ENCODE assay signal across 9 mouse cellular contexts in genomic region chr6:72244569-72245285, GRCm38 (mm10). TPM values are rescaled to one million over a fixed set of nuclear protein-coding genes. Genes with fewer than 3 reads are reported as not detected.
A peak's percentile ranks its signal among the peaks of the same experiment; 100 is the strongest.
DNase-seq lines count a peak whose midpoint lies in the region; ATAC-seq and TF ChIP-seq lines count a peak whose summit lies in the region.
"Had no signal": no experiment of that assay in that cellular context is flagged by ENCODE, and none has a peak within 500 bp of the region (broad histone marks: within the 10 kb centered on the region; RNA-seq: fewer than 3 reads in every experiment).

No protein-coding gene starts in this region.

- H3K4me1 ChIP-seq in testis, adult 2 months (ENCODE audit: control insufficient read depth, insufficient read depth, low read length): peaks cover 17% of the 10 kb centered on the region
- H3K4me1 ChIP-seq in heart, adult 2 months (ENCODE audit: control insufficient read depth, insufficient read depth, low read length): peaks cover 17% of the 10 kb centered on the region
- H3K4me1 ChIP-seq in kidney, embryonic 16.5 days (ENCODE audit: insufficient read depth, low read length): peaks cover 37% of the 10 kb centered on the region
- H3K4me1 ChIP-seq in midbrain, embryonic 14.5 days (ENCODE audit: control insufficient read depth, insufficient read depth, low read length): no peaks in the 10 kb centered on the region

- TF ChIP-seq POLR2A in testis, adult 2 months (IDR thresholded peaks at IDR 0.05; ENCODE audit: control insufficient read depth, low read depth, low read length): no peak
- TF ChIP-seq POLR2A in heart, adult 2 months (IDR thresholded peaks at IDR 0.05; ENCODE audit: insufficient read depth, low read depth, low read length): no peak

- no peaks in the 10 kb centered on the region for H3K27me3 ChIP-seq in testis, adult 2 months (ENCODE audit: control insufficient read depth, insufficient read depth, low read length)
- H3K27me3 ChIP-seq in heart, adult 2 months (ENCODE audit: control insufficient read depth, insufficient read depth, low read length): no peaks in the 10 kb centered on the region
- H3K27me3 ChIP-seq in kidney, embryonic 16.5 days (ENCODE audit: insufficient read depth, low read length): no peaks in the 10 kb centered on the region
- H3K27me3 ChIP-seq in midbrain, embryonic 14.5 days (ENCODE audit: control insufficient read depth, insufficient read depth, low read length): no peaks in the 10 kb centered on the region

- ATAC-seq in kidney, embryonic 16.5 days (ENCODE audit: low FRiP score, low TSS enrichment): no peak
- ATAC-seq in midbrain, embryonic 14.5 days (ENCODE audit: low FRiP score, low TSS enrichment): 0 out of 2 replicates have a peak, but pooled peaks have one; percentile 19
- no peak for ATAC-seq in monocyte, adult 5-6 weeks (replicated peaks; ENCODE audit: insufficient number of reproducible peaks, low FRiP score, low TSS enrichment, poor library complexity, severe bottlenecking)

- no peak for DNase-seq in testis, postnatal 14 days (ENCODE audit: low spot score)
- DNase-seq in heart, adult 2 months: peak; percentile 56 to 59
- DNase-seq in midbrain, embryonic 14.5 days: no peak
- DNase-seq in right cerebral cortex, postnatal 4 days: no peak
- no peak for DNase-seq in cerebellum, adult 9-10 months

- H3K27ac ChIP-seq in testis, adult 2 months (ENCODE audit: control insufficient read depth, insufficient read depth, low read depth, low read length): peak overlapping the region; percentile 69
- peak overlapping the region; percentile 81 for H3K27ac ChIP-seq in heart, adult 2 months
- peak overlapping the region; percentile 73 for H3K27ac ChIP-seq in kidney, embryonic 16.5 days (ENCODE audit: low read length)
- H3K27ac ChIP-seq in midbrain, embryonic 14.5 days (replicated peaks; ENCODE audit: low read depth, low read length): peak overlapping the region; percentile 72

- H3K9me3 ChIP-seq in kidney, embryonic 16.5 days (ENCODE audit: low read length): no peaks in the 10 kb centered on the region
- H3K9me3 ChIP-seq in midbrain, embryonic 14.5 days (ENCODE audit: control insufficient read depth, low read length): no peaks in the 10 kb centered on the region

- no peak overlapping the region; the same call in 1 of the 2 replicates for H3K4me2 ChIP-seq in kidney, embryonic 16.5 days (replicated peaks; ENCODE audit: low read depth, low read length)
- H3K4me2 ChIP-seq in midbrain, embryonic 14.5 days (ENCODE audit: low read length): no peak overlapping the region

- TF ChIP-seq EP300 in heart, adult 2 months (IDR thresholded peaks at IDR 0.05; ENCODE audit: insufficient read depth, low read depth, low read length): 0 out of 2 replicates have a peak, but pooled peaks have one; percentile 10

- H3K79me2 ChIP-seq in heart, adult 2 months (replicated peaks; ENCODE audit: control insufficient read depth, insufficient read depth, low read length): no peaks in the 10 kb centered on the region

- 34% methylated on average over 20 of the region's 20 CpGs for WGBS in heart, adult 2 months
- WGBS in kidney, embryonic 16.5 days: 44% methylated on average over 20 of the region's 20 CpGs
- WGBS in midbrain, embryonic 14.5 days: 67% methylated on average over 20 of the region's 20 CpGs

- no peaks in the 10 kb centered on the region for H3K36me3 ChIP-seq in testis, adult 2 months (ENCODE audit: control insufficient read depth, insufficient read depth, low read length)
- no peaks in the 10 kb centered on the region for H3K36me3 ChIP-seq in heart, adult 2 months (ENCODE audit: control insufficient read depth, insufficient read depth, low read length)
- H3K36me3 ChIP-seq in kidney, embryonic 16.5 days (ENCODE audit: insufficient read depth, low read length): no peaks in the 10 kb centered on the region
- no peaks in the 10 kb centered on the region for H3K36me3 ChIP-seq in midbrain, embryonic 14.5 days (ENCODE audit: control insufficient read depth, insufficient read depth, low read length)

- H3K9ac ChIP-seq in heart, adult 2 months (ENCODE audit: low read depth, low read length): peak overlapping the region; percentile 11; the same call in 1 of the 2 replicates
- 0 out of 2 replicates have a peak overlapping the region, but pooled peaks have one; percentile 9 for H3K9ac ChIP-seq in kidney, embryonic 16.5 days (replicated peaks; ENCODE audit: low read length)
- H3K9ac ChIP-seq in midbrain, embryonic 14.5 days (replicated peaks; ENCODE audit: low read length): no peak overlapping the region

- H3K4me3 ChIP-seq in testis, adult 2 months (ENCODE audit: control insufficient read depth, low read depth, low read length): no peak overlapping the region
- no peak overlapping the region for H3K4me3 ChIP-seq in heart, adult 2 months
- no peak overlapping the region for H3K4me3 ChIP-seq in kidney, embryonic 16.5 days (ENCODE audit: low read length)
- no peak overlapping the region for H3K4me3 ChIP-seq in midbrain, embryonic 14.5 days (replicated peaks; ENCODE audit: low read depth, low read length)

- intact Hi-C loops in heart, adult 2 months (cut with DNase I): no loop called here

- TF ChIP-seq CTCF in testis, adult 2 months (IDR thresholded peaks at IDR 0.05; ENCODE audit: control insufficient read depth, insufficient read depth, insufficient replicate concordance, low read depth, low read length): no peak
- TF ChIP-seq CTCF in heart, adult 2 months (IDR thresholded peaks at IDR 0.05): no peak

RNA-seq across cellular contexts. Expression of gene Atoh8, which starts 9.3 kb away (rescaled TPM):
- polyA plus RNA-seq in testis, adult 2 months (2012; rRNA removed): 390 and 420 TPM in 2 replicates
- 10 to 100 TPM; 11.0 to 13.5 TPM for total RNA-seq in heart, adult 2 months (2021)
- 9.3 and 12.7 TPM in 2 replicates for polyA plus RNA-seq in heart, adult 2 months (2012; rRNA removed)
- polyA plus RNA-seq in kidney, embryonic 16.5 days (2015; fragmentation: Nextera tagmentation; extraction: Ambion mirVana): 24.2 and 25.3 TPM in 2 replicates
- polyA plus RNA-seq in midbrain, embryonic 14.5 days (2014; fragmentation: Nextera tagmentation; extraction: Ambion mirVana): 1.8 and 2.4 TPM in 2 replicates
- total RNA-seq in monocyte, adult 5-6 weeks (2017): 0.49 TPM in 1 of 3 replicates, not detected in the others

RNA-seq across cellular contexts. Expression of gene Sftpb, which starts 59.7 kb away (rescaled TPM):
- 0.06 and 0.16 TPM in 2 replicates for polyA plus RNA-seq in testis, adult 2 months (2012; rRNA removed)
- not detected for total RNA-seq in heart, adult 2 months (2021)
- polyA plus RNA-seq in heart, adult 2 months (2012; rRNA removed): 9.1 TPM in 1 of 2 replicates, not detected in the other
- 5.4 TPM in 1 of 2 replicates, not detected in the other for polyA plus RNA-seq in kidney, embryonic 16.5 days (2015; fragmentation: Nextera tagmentation; extraction: Ambion mirVana)
- polyA plus RNA-seq in midbrain, embryonic 14.5 days (2014; fragmentation: Nextera tagmentation; extraction: Ambion mirVana): not detected in 2 replicates
- total RNA-seq in monocyte, adult 5-6 weeks (2017): not detected in 3 replicates
- total RNA-seq: layer of hippocampus, postnatal 14 days had no signal

Comparison
In these comparisons a context has a peak if more than half of its experiments do, and no peak if none do; other contexts are left out.
1. DNase-seq: peak in heart, adult 2 months (2 of 2); none in testis, postnatal 14 days (single experiment), midbrain, embryonic 14.5 days (single experiment), right cerebral cortex, postnatal 4 days (single experiment) and cerebellum, adult 9-10 months (single experiment).
2. RNA of gene Atoh8, which starts 9.3 kb away (polyA plus RNA-seq): 390 to 420 TPM in testis, adult 2 months; 24.2 to 25.3 TPM in kidney, embryonic 16.5 days, 9.3 to 12.7 TPM in heart, adult 2 months and 1.8 to 2.4 TPM in midbrain, embryonic 14.5 days; every median in the first group is over 10 times any median in the second.
3. Peak in every context shown above with its lines, with median percentiles within 50 percentile points of each other: H3K27ac ChIP-seq.